Mouse (Mus musculus) cerebral cortex, adult 2 months (tissue): ENCODE data around the gene Mboat7.

Source experiments
- WGBS: fragments of 180-500 bp; shearing (Covaris S2); methylation state at CpG from one replicate; pipeline ENCODE4 v1.1.7; 2018; 5-methylcytosine and 5-hydroxymethylcytosine counted together

Gene Mboat7

GRCm38 (mm10) chr7:3692987-3693808, at the start of gene Mboat7:
Gene Mboat7 (minus strand): TSS chr7:3693523.
- WGBS = under 1% methylated on average over 55 of the region's 55 CpGs

GRCm38 (mm10) chr7:3732675-3733074, 39.4 kb upstream of the Mboat7 start:
- WGBS = no CpG with 5 or more reads among the region's 1 CpGs

DNA sequence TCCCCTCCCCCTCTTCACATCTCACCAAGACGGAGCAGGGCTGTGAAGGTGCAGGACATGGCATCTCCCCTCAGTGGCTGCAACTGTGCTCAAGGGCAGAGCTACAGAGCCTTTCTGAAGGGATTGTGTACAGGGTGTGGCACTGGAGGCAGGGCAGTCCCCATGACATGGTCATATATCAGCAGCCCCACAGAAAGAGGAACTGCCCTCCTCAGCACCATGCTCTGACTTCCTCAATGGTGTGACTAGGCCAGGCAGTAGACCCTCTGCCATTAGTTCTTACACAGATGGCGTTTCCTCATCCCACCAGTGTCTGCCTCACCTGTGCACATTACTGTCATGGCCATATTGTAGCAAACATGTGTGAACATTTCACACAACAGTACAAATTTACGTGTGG, 26.9 kb upstream of the Mboat7 start, which contains the start of gene Pirb:
Gene Pirb (minus strand): TSS at position 124 of the 400 bp plus-strand sequence.
- WGBS = 65% methylated on average over 1 of the region's 3 CpGs

- WGBS = 83% methylated on average over 1 of the region's 1 CpGs
Measured at GRCm38 (mm10) chr7:3715249-3715648, 21.9 kb upstream of the Mboat7 start.

DNA sequence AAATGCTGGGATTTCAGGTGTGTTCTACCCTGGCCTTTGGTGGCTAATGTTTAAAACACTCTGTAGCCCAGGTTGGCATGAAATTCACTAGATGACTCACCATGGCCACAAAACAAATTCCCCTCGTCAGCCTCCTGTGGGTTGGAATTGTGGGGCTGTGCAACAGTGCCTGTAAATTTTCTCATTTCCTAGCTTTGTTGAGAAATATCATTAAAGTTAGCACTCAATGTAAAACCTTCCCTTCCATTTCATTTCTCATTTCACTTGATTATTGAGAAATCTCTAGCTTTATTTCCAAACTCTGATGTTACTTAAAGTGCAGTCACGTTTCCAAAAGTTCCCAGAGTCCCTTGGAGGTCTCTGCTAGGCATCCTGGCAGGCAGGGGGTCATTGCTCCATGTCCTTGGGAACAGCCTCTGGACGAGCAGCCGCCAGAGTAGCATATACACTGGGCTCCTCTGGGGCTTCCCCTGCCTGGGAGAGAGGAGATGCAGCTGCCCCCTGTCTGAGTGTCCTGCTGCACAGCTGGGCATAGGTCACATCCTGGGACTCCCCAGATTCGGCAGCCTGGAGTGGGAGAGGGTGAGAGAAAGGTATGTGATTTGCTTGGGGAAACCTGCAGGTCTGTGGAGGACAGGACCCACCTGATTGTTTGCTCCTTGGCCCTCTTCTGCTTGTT, 19.1 kb upstream of the Mboat7 start:
- WGBS = 54% methylated on average over 5 of the region's 5 CpGs

- WGBS = 81% methylated on average over 1 of the region's 1 CpGs
Measured at GRCm38 (mm10) chr7:3709000-3709399, 15.7 kb upstream of the Mboat7 start.

GRCm38 (mm10) chr7:3708447-3708980, 15.2 kb upstream of the Mboat7 start:
- 48% methylated on average over 5 of the region's 5 CpGs for WGBS

DNA sequence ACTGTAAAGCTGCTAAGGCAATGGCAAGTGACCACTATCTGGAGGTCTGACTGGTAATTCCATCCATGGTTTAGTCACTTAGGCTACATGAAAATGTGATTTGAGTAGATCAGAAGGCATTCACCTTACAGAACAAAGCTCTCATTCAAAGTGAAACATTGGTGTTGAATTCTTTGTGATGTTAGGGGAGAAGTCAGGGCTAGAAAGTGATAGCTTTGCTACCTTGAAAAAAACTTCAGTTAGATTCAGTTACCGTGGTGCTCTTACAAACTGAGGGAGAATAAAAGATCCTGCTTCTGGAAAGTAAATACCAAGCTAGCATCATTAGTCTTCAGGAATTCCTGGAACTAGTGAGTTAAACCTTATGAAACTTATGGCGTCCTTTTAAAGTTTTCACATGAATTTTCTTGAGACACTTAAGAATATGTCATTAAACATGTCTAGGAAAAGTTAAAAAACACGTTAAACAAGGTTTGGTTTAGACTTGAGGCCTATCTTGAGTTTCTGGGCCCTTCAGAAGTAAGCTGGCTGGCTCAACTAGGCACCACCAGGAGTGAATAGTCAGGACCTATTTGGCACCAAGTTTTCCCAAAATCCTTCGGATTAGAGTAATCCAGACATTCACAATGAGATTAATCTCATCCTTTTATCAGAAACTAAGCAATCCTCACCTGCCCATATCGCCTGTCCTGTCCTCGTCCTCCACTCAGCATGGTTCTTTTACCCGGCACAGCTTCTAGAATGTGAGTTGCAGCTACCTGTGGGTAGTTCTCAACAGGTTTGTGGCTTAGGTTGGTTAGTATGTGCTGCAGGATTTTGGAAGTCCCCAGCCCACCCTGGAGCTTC, 14.5 kb upstream of the Mboat7 start:
- 56% methylated on average over 7 of the region's 7 CpGs for WGBS

DNA sequence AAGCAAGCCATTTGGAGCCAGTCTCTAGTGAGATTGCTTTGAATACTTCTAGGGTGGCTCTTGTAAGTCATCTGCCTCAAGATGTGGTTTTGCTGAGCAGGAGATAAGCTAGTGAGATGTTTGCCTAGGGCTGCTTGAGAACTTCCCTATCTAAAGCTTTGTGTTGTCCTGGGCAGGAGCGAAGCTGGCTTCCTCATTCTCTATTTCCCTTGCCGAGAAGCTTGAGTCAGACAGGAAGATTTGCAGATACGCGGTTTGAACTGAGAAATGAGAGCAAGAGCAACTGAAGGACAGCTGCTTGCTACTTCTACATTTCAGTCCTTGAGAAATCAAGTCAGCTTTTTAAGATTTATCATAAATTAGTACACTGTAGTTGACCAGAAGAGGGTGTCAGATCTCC, 13.7 kb upstream of the Mboat7 start:
- 51% methylated on average over 4 of the region's 4 CpGs for WGBS

DNA sequence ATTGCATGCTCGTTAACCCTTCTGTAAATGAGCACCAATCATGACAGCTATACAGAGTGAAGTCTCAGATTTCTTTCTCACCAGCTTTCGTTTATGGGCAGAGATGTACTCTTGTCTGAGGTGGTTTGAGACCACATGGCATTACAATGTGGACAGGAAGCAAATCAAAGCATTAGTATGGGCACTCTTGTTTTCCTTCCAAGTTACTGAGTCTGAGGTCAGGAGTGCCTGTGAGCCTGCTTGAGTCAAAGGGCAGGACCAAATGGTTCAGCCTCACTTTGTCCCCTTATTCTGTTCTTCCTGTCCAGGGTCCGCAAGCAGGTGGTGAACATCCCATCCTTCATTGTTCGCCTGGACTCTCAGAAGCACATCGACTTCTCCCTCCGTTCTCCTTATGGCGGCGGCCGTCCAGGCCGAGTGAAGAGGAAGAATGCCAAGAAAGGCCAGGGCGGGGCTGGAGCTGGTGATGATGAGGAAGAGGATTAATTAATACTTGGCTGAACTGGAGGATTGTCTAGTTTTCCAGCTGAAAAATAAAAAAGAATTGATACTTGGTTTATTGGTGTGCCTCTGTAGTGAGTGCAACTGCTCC, 13.1 kb upstream of the Mboat7 start:
- 32% methylated on average over 11 of the region's 11 CpGs for WGBS

GRCm38 (mm10) chr7:3705911-3706310, 12.6 kb upstream of the Mboat7 start:
- WGBS = 26% methylated on average over 6 of the region's 6 CpGs

DNA sequence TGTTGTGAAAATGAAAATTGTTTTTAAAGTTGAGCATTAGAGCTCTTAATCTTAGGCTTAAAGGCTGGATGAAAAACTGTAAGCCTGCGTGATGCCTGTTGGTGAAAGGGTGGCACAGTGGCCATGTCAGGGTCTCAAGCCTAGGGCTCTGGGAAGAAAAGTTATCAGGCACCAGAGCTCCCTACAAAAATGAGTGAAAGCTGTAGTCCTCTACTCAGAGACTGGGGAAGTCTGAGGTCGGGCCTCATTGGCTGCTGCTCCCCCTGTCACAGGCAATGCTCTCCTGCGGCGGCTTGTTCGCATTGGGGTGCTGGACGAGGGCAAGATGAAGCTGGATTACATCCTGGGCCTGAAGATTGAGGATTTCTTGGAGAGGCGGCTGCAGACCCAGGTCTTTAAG, 12.1 kb upstream of the Mboat7 start:
- WGBS = 6% methylated on average over 7 of the region's 7 CpGs

GRCm38 (mm10) chr7:3704475-3704874, 11.2 kb upstream of the Mboat7 start:
- under 1% methylated on average over 20 of the region's 20 CpGs for WGBS

- WGBS = 1% methylated on average over 42 of the region's 42 CpGs
Measured at GRCm38 (mm10) chr7:3703879-3704441, 10.6 kb upstream of the Mboat7 start, which contains the start of gene Rps9. Gene Rps9 (plus strand): TSS chr7:3703993.

DNA sequence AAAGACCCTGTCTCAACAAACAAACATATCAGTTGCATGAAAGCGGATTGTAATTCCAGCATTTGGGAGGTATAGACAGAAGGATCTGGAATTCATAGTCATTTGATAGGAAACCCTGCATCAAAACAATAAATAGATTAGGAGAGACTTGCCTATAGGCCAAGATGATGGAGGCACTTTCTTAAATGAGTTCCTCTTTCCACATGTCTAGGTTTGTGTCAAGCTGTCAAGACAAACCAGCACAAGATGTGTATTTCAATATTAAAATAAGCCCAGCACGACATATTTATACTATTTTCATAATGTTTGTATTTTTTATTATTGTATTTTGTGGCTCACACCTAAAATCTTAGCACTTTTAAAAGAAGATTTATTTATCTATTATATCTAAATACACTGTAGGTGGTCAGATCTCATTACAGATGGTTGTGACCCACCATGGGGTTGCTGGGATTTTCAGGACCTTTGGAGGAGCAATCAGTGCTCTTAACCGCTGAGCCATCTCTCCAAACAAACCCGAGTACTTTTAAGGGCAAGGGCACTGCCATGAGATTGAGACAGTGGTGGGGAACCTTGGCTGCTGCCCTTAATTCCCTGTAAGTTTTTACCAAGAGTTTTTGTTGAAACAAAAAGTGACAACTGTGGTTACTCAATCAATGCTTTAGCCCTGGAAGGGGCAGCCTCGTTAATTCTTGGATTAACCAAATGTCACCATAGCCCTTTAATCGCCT, 10.0 kb upstream of the Mboat7 start:
- WGBS = 23% methylated on average over 6 of the region's 6 CpGs

- 53% methylated on average over 6 of the region's 6 CpGs for WGBS
Measured at GRCm38 (mm10) chr7:3698471-3698870, 5.1 kb upstream of the Mboat7 start.

GRCm38 (mm10) chr7:3694949-3695305, 1.6 kb upstream of the Mboat7 start:
- 12% methylated on average over 9 of the region's 9 CpGs for WGBS

DNA sequence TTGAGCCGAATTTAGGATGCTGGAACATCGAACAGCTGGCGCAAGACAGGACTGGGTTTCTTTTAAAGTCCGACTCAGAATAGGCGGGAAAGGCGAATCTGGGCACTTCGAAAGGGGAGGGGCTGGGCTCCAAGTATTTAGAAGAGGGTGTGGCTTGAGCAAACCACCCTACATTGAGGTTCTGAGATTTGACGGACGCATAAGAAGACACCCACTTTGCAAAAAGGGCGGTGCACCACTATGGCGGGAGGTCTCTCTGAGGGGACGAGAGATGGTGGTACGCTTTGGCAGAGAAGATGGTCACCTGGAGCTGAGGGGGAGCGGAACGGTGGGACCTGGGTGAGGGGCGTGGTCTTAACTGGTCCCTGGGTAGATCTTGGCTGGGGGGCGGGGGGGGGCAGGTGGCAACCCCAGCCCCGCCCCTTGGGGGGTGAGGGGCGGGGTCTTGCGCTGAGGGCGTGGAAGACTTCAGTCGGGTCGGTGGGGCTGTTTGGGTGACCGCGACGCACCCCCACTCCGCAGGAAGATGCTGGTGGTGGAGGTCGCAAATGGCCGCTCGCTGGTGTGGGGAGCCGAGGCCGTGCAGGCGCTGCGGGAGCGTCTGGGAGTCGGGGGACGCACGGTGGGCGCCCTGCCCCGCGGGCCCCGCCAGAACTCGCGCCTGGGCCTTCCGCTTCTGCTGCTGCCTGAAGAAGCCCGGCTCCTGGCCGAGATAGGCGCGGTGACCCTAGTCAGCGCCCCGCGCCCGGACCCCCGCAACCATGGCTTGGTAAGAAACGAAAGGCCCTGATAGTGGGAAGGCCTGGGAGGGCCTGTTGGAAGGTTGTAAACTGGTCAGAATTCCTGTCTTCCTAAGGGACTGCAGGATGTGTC, 989 bp upstream of the Mboat7 start:
- WGBS = 1% methylated on average over 52 of the region's 55 CpGs

GRCm38 (mm10) chr7:3693809-3694075, 419 bp upstream of the Mboat7 start:
- under 1% methylated on average over 18 of the region's 18 CpGs for WGBS
